In genomic region chr5:74337491-74337890, GRCm38 (mm10) we compare ENCODE assay signal across 25 mouse cellular contexts.
DNase-seq lines count a peak whose midpoint lies in the region; ATAC-seq lines count a peak whose summit lies in the region.
"Had no signal": no experiment of that assay in that cellular context is flagged by ENCODE, and none has a peak within 500 bp of the region (broad histone marks: within the 10 kb centered on the region; RNA-seq: fewer than 3 reads in every experiment).

No protein-coding gene starts in this region.

- 95% methylated on average over 3 of the region's 3 CpGs for WGBS in forebrain, embryonic 16.5 days
- WGBS in forebrain, embryonic 11.5 days = 96% methylated on average over 3 of the region's 3 CpGs
- WGBS in limb, embryonic 11.5 days = 93% methylated on average over 3 of the region's 3 CpGs
- 92% methylated on average over 3 of the region's 3 CpGs for WGBS in limb, embryonic 10.5 days

- H3K9ac ChIP-seq in forebrain, embryonic 16.5 days (replicated peaks; ENCODE audit: low read depth, low read length) = no peak overlapping the region
- H3K9ac ChIP-seq in forebrain, embryonic 11.5 days (ENCODE audit: low read length) = no peak overlapping the region
- no peak overlapping the region for H3K9ac ChIP-seq in limb, embryonic 11.5 days (ENCODE audit: low read length)
- H3K9ac ChIP-seq: embryonic facial prominence, embryonic 12.5 days; heart, embryonic 15.5 days; hindbrain, embryonic 12.5 days; limb, embryonic 13.5 days; liver, embryonic 15.5 days; midbrain, embryonic 12.5 days; neural tube, embryonic 13.5 days had no signal

- ATAC-seq in forebrain, embryonic 16.5 days = 0 out of 2 replicates have a peak, but pooled peaks have one; percentile 19
- ATAC-seq in forebrain, embryonic 11.5 days (replicated peaks; ENCODE audit: low FRiP score) = no peak
- no peak for ATAC-seq in limb, embryonic 11.5 days (ENCODE audit: insufficient number of reproducible peaks, low FRiP score, low TSS enrichment, low read depth)
- ATAC-seq: activated CD4-positive, CD25-positive, alpha-beta regulatory T cell, adult 4 months; intestine, embryonic 16.5 days; Patski had no signal

- H3K36me3 ChIP-seq in forebrain, embryonic 16.5 days (ENCODE audit: control insufficient read depth, insufficient read depth) = no peaks in the 10 kb centered on the region
- no peaks in the 10 kb centered on the region for H3K36me3 ChIP-seq in forebrain, embryonic 11.5 days (ENCODE audit: control insufficient read depth, insufficient read depth, low read length)
- no peaks in the 10 kb centered on the region for H3K36me3 ChIP-seq in limb, embryonic 11.5 days (ENCODE audit: control insufficient read depth, insufficient read depth, low read length)
- no peaks in the 10 kb centered on the region for H3K36me3 ChIP-seq in limb, embryonic 10.5 days
- H3K36me3 ChIP-seq: embryonic facial prominence, embryonic 12.5 days; heart, embryonic 15.5 days; hindbrain, embryonic 12.5 days; limb, embryonic 13.5 days; liver, embryonic 15.5 days; midbrain, embryonic 12.5 days; neural tube, embryonic 13.5 days had no signal

- H3K4me1 ChIP-seq in forebrain, embryonic 16.5 days (replicated peaks; ENCODE audit: control insufficient read depth, insufficient read depth, low read length) = peaks cover 19% of the 10 kb centered on the region
- 0 out of 2 replicates have a peak, but pooled peaks cover 2% of the 10 kb centered on the region for H3K4me1 ChIP-seq in forebrain, embryonic 11.5 days (replicated peaks; ENCODE audit: control insufficient read depth, insufficient read depth, low read length)
- H3K4me1 ChIP-seq in limb, embryonic 11.5 days (ENCODE audit: control insufficient read depth, insufficient read depth, low read length) = peaks cover 9% of the 10 kb centered on the region
- peaks cover 18% of the 10 kb centered on the region for H3K4me1 ChIP-seq in limb, embryonic 10.5 days
- H3K4me1 ChIP-seq: liver, embryonic 15.5 days had no signal

- no peak overlapping the region for H3K4me2 ChIP-seq in forebrain, embryonic 16.5 days (ENCODE audit: low read length)
- H3K4me2 ChIP-seq in forebrain, embryonic 11.5 days (ENCODE audit: low read depth, low read length, severe bottlenecking) = no peak overlapping the region
- no peak overlapping the region for H3K4me2 ChIP-seq in limb, embryonic 11.5 days (ENCODE audit: low read depth, severe bottlenecking)
- H3K4me2 ChIP-seq: embryonic facial prominence, embryonic 12.5 days; heart, embryonic 15.5 days; hindbrain, embryonic 12.5 days; limb, embryonic 13.5 days; liver, embryonic 15.5 days; midbrain, embryonic 12.5 days; neural tube, embryonic 13.5 days had no signal

- no peak overlapping the region for H3K27ac ChIP-seq in forebrain, embryonic 16.5 days (ENCODE audit: low read length)
- no peak overlapping the region for H3K27ac ChIP-seq in forebrain, embryonic 11.5 days (ENCODE audit: low read depth, low read length)
- H3K27ac ChIP-seq in limb, embryonic 11.5 days (replicated peaks; ENCODE audit: low read depth, low read length) = no peak overlapping the region
- no peak overlapping the region for H3K27ac ChIP-seq in limb, embryonic 10.5 days
- H3K27ac ChIP-seq: embryonic facial prominence, embryonic 12.5 days; heart, adult 2 months; heart, embryonic 15.5 days; hindbrain, embryonic 12.5 days; left cerebral cortex, adult 2 months; limb, embryonic 13.5 days; liver, embryonic 15.5 days; macrophage; midbrain, embryonic 12.5 days; neural tube, embryonic 13.5 days had no signal

- H3K27me3 ChIP-seq in forebrain, embryonic 16.5 days (replicated peaks; ENCODE audit: control insufficient read depth, insufficient read depth, low read length) = no peaks in the 10 kb centered on the region
- H3K27me3 ChIP-seq in forebrain, embryonic 11.5 days (ENCODE audit: control insufficient read depth, insufficient read depth, low read length) = no peaks in the 10 kb centered on the region
- no peaks in the 10 kb centered on the region for H3K27me3 ChIP-seq in limb, embryonic 11.5 days (ENCODE audit: control insufficient read depth, insufficient read depth, low read length)
- no peaks in the 10 kb centered on the region for H3K27me3 ChIP-seq in limb, embryonic 10.5 days (ENCODE audit: low read depth, poor library complexity, severe bottlenecking)
- H3K27me3 ChIP-seq: embryonic facial prominence, embryonic 12.5 days; heart, embryonic 15.5 days; hindbrain, embryonic 12.5 days; limb, embryonic 13.5 days; liver, embryonic 15.5 days; midbrain, embryonic 12.5 days; neural tube, embryonic 13.5 days; Patski had no signal

- H3K4me3 ChIP-seq in forebrain, embryonic 16.5 days (replicated peaks; ENCODE audit: low read length) = no peak overlapping the region
- no peak overlapping the region for H3K4me3 ChIP-seq in forebrain, embryonic 11.5 days (ENCODE audit: low read depth, low read length)
- H3K4me3 ChIP-seq in limb, embryonic 11.5 days (ENCODE audit: low read depth, low read length) = no peak overlapping the region
- H3K4me3 ChIP-seq in limb, embryonic 10.5 days = no peak overlapping the region
- H3K4me3 ChIP-seq: embryonic facial prominence, embryonic 12.5 days; erythroblast, embryonic 14.5 days; heart, adult 2 months; heart, embryonic 15.5 days; hindbrain, embryonic 12.5 days; left cerebral cortex, adult 2 months; limb, embryonic 13.5 days; liver, embryonic 15.5 days; midbrain, embryonic 12.5 days; neural tube, embryonic 13.5 days had no signal

- no peaks in the 10 kb centered on the region for H3K9me3 ChIP-seq in forebrain, embryonic 16.5 days (ENCODE audit: control insufficient read depth, low read length)
- no peaks in the 10 kb centered on the region for H3K9me3 ChIP-seq in forebrain, embryonic 11.5 days (ENCODE audit: control insufficient read depth, low read length)
- no peaks in the 10 kb centered on the region for H3K9me3 ChIP-seq in limb, embryonic 11.5 days (ENCODE audit: control insufficient read depth, low read length)
- no peaks in the 10 kb centered on the region for H3K9me3 ChIP-seq in limb, embryonic 10.5 days (replicated peaks)
- H3K9me3 ChIP-seq: embryonic facial prominence, embryonic 12.5 days; heart, embryonic 15.5 days; hindbrain, embryonic 12.5 days; limb, embryonic 13.5 days; liver, embryonic 15.5 days; midbrain, embryonic 12.5 days; neural tube, embryonic 13.5 days had no signal

- no peak for DNase-seq in forebrain, embryonic 11.5 days (ENCODE audit: low spot score)
- peak; percentile 15 for DNase-seq in limb, embryonic 11.5 days (ENCODE audit: low spot score)
- no peak for DNase-seq in limb, embryonic 10.5 days (ENCODE audit: low spot score)
- DNase-seq in retina, postnatal 1 day = peak; percentile 12
- DNase-seq in retina, embryonic 14.5 days (ENCODE audit: low spot score) = no peak
- DNase-seq in kidney, postnatal 4 days = no peak
- DNase-seq: adrenal gland, postnatal 25 days; heart, adult 2 months; kidney, postnatal 36 days; layer of hippocampus, adult 9-11 months; thymus, postnatal 36 days had no signal

Comparison
In these comparisons a context has a peak if more than half of its experiments do, and no peak if none do; other contexts are left out.
1. DNase-seq: peak in limb, embryonic 11.5 days (single experiment) and retina, postnatal 1 day (single experiment); none in forebrain, embryonic 11.5 days (single experiment), limb, embryonic 10.5 days (single experiment), retina, embryonic 14.5 days (single experiment) and kidney, postnatal 4 days (0 of 2).